Mouse (Mus musculus) embryonic facial prominence, embryonic 11.5 days (tissue): ENCODE measurements at regions not wholly inside any gene's neighbourhood (a gene's known extent, or its start where the extent isn't known, plus 50 kb on each side); places are given as distances from the start of the nearest gene placed in this dataset.
"Not testable (repeated sequence)": the region's sequence is repeated elsewhere in the genome, so short reads cannot be mapped to it uniquely, and the experiment has no call there.

Source experiments
- ATAC-seq: fragments of 200-750 bp; cut with Nextera tagmentation; replicated peaks from 2 replicates; pipeline ENCODE4 v1.8.0; 2017; ENCODE audit warnings: low read depth; ENCODE audit not compliant: insufficient number of reproducible peaks, low FRiP score, low TSS enrichment
- DNase-seq: peaks from one replicate; pipeline ENCODE4 v3.0.0-alpha.2; 2015; ENCODE audit warnings: low spot score
- H3K27ac ChIP-seq: fragments of 300-500 bp; sonication (generic); replicated peaks from 2 replicates; pipeline ENCODE4 v1.5.1; 2014; ENCODE audit warnings: mild to moderate bottlenecking, low read depth, low read length, control low read depth
- H3K27me3 ChIP-seq: fragments of 300-500 bp; sonication (generic); 2 replicates; pipeline ENCODE4 v1.6.1; 2014; ENCODE audit warnings: mild to moderate bottlenecking, low read length, moderate library complexity, mixed read lengths; ENCODE audit not compliant: control insufficient read depth, insufficient read depth
- H3K36me3 ChIP-seq: fragments of 300-500 bp; sonication (generic); replicated peaks from 2 replicates; pipeline ENCODE4 v1.6.1; 2014; ENCODE audit warnings: low read depth, mild to moderate bottlenecking, low read length, moderate library complexity, mixed read lengths; ENCODE audit not compliant: control insufficient read depth, insufficient read depth
- H3K4me1 ChIP-seq: fragments of 300-500 bp; sonication (generic); 2 replicates; pipeline ENCODE4 v1.6.1; 2014; ENCODE audit warnings: low read length, mixed read lengths; ENCODE audit not compliant: control insufficient read depth, insufficient read depth
- H3K4me2 ChIP-seq: fragments of 300-500 bp; sonication (generic); 2 replicates; pipeline ENCODE4 v1.6.1; 2014; ENCODE audit warnings: low read depth, mild to moderate bottlenecking, control low read depth, low read length, moderate library complexity
- H3K4me3 ChIP-seq: fragments of 300-500 bp; sonication (generic); 2 replicates; pipeline ENCODE4 v1.5.1; 2014; ENCODE audit warnings: low read depth, low read length, control low read depth
- H3K9ac ChIP-seq: fragments of 300-500 bp; sonication (generic); replicated peaks from 2 replicates; pipeline ENCODE4 v1.6.1; 2014; ENCODE audit warnings: mild to moderate bottlenecking, control low read depth, low read length
- H3K9me3 ChIP-seq: fragments of 300-500 bp; sonication (generic); replicated peaks from 2 replicates; pipeline ENCODE4 v1.6.1; 2016; ENCODE audit warnings: mild to moderate bottlenecking, low read length, inconsistent platforms, mixed read lengths; ENCODE audit not compliant: control insufficient read depth
- WGBS: fragments of 180-500 bp; shearing (Covaris S2); extraction: QIAGEN DNeasy Blood & Tissue Kit; methylation state at CpG from one replicate; pipeline ENCODE4 v1.1.7; 2014; 5-methylcytosine and 5-hydroxymethylcytosine counted together

- WGBS, result 79% methylated on average over 2 of the region's 2 CpGs
- H3K9me3 ChIP-seq, result no peaks in the 10 kb centered on the region
- no peak overlapping the region for H3K27ac ChIP-seq
- H3K27me3 ChIP-seq, result no peaks in the 10 kb centered on the region
- no peaks in the 10 kb centered on the region for H3K4me1 ChIP-seq
- H3K36me3 ChIP-seq, result no peaks in the 10 kb centered on the region
- H3K9ac ChIP-seq, result no peak overlapping the region
- DNase-seq (no peak), ATAC-seq (no peak)
- no peak overlapping the region for H3K4me3 ChIP-seq
- H3K4me2 ChIP-seq, result no peak overlapping the region
These were observed 182.3 kb upstream of the Irx4 start for GRCm38 (mm10) chr13:73077866-73078430.

GRCm38 (mm10) chr13:73087815-73088214 is 172.5 kb upstream of the Irx4 start:
- DNase-seq, result peak; percentile 5
- H3K4me3 ChIP-seq, H3K27me3 ChIP-seq, H3K4me2 ChIP-seq, H3K9ac ChIP-seq, ATAC-seq, H3K4me1 ChIP-seq, H3K9me3 ChIP-seq, H3K27ac ChIP-seq, H3K36me3 ChIP-seq: not testable (repeated sequence)

- no peak for ATAC-seq
- Histone ChIP-seq H3K36me3 (no peaks in the 10 kb centered on the region), H3K27me3 (no peaks in the 10 kb centered on the region), H3K9me3 (no peaks in the 10 kb centered on the region), H3K9ac (no peak overlapping the region), H3K4me3 (no peak overlapping the region), H3K4me1 (no peaks in the 10 kb centered on the region), H3K4me2 (no peak overlapping the region), H3K27ac (no peak overlapping the region)
- 44% methylated on average over 3 of the region's 3 CpGs for WGBS
- peak; percentile 35 for DNase-seq
These were observed 168.4 kb upstream of the Irx4 start for GRCm38 (mm10) chr13:73091886-73092285.

GRCm38 (mm10) chr13:73097502-73097901 is 162.8 kb upstream of the Irx4 start:
- Histone ChIP-seq H3K9me3 (no peaks in the 10 kb centered on the region), H3K27ac (no peak overlapping the region), H3K4me3 (no peak overlapping the region), H3K36me3 (no peaks in the 10 kb centered on the region), H3K4me2 (no peak overlapping the region), H3K9ac (no peak overlapping the region), H3K27me3 (no peaks in the 10 kb centered on the region), H3K4me1 (no peaks in the 10 kb centered on the region)
- ATAC-seq (no peak), DNase-seq (no peak)
- 82% methylated on average over 9 of the region's 9 CpGs for WGBS

- no peak overlapping the region for H3K4me2 ChIP-seq
- no peaks in the 10 kb centered on the region for H3K4me1 ChIP-seq
- H3K36me3 ChIP-seq, result no peaks in the 10 kb centered on the region
- H3K27ac ChIP-seq, result no peak overlapping the region
- H3K27me3 ChIP-seq, result no peaks in the 10 kb centered on the region
- H3K9ac ChIP-seq, result no peak overlapping the region
- 80% methylated on average over 1 of the region's 1 CpGs for WGBS
- H3K9me3 ChIP-seq, result no peaks in the 10 kb centered on the region
- ATAC-seq (no peak), DNase-seq (no peak)
- no peak overlapping the region for H3K4me3 ChIP-seq
These were observed 160.9 kb upstream of the Irx4 start for GRCm38 (mm10) chr13:73099407-73099806.

GRCm38 (mm10) chr13:73107250-73107993 is 152.9 kb upstream of the Irx4 start:
- Histone ChIP-seq H3K4me2 (no peak overlapping the region), H3K4me3 (no peak overlapping the region), H3K27ac (no peak overlapping the region), H3K27me3 (no peaks in the 10 kb centered on the region), H3K36me3 (no peaks in the 10 kb centered on the region), H3K9me3 (no peaks in the 10 kb centered on the region), H3K9ac (no peak overlapping the region), H3K4me1 (no peaks in the 10 kb centered on the region)
- no peak for DNase-seq
- WGBS, result 59% methylated on average over 14 of the region's 14 CpGs
- no peak for ATAC-seq

- Histone ChIP-seq H3K4me1 (no peaks in the 10 kb centered on the region), H3K4me3 (no peak overlapping the region), H3K4me2 (no peak overlapping the region), H3K27ac (no peak overlapping the region), H3K9me3 (no peaks in the 10 kb centered on the region), H3K36me3 (no peaks in the 10 kb centered on the region), H3K9ac (no peak overlapping the region), H3K27me3 (no peaks in the 10 kb centered on the region; the same call in 1 of the 2 replicates)
- WGBS, result 78% methylated on average over 22 of the region's 22 CpGs
- peak; percentile 73 for ATAC-seq
- no peak for DNase-seq
These were observed 143.3 kb upstream of the Irx4 start for GRCm38 (mm10) chr13:73116822-73117632.

GRCm38 (mm10) chr13:73117633-73118076 is 142.6 kb upstream of the Irx4 start:
- 84% methylated on average over 15 of the region's 15 CpGs for WGBS

More at GRCm38 (mm10) chr13:73117633-73118076, 142.6 kb upstream of the Irx4 start:
- Histone ChIP-seq H3K36me3 (no peaks in the 10 kb centered on the region), H3K9ac (no peak overlapping the region), H3K27me3 (no peaks in the 10 kb centered on the region; the same call in 1 of the 2 replicates), H3K4me1 (no peaks in the 10 kb centered on the region), H3K4me2 (no peak overlapping the region), H3K4me3 (no peak overlapping the region), H3K9me3 (no peaks in the 10 kb centered on the region), H3K27ac (no peak overlapping the region)
- DNase-seq (no peak), ATAC-seq (0 out of 2 replicates have a peak, but pooled peaks have one; percentile 18)
